Mouse (Mus musculus) CH12.LX (cell line): ENCODE measurements around the gene Gpr146. TPM values are rescaled to one million over a fixed set of nuclear protein-coding genes. Genes with fewer than 3 reads are reported as not detected.
"Not testable (repeated sequence)": the region's sequence is repeated elsewhere in the genome, so short reads cannot be mapped to it uniquely, and the experiment has no call there.

Experiments used
- DNase-seq: peaks from one replicate; pipeline ENCODE4 v3.0.0-alpha.2; 2013; ENCODE audit errors: extremely low read depth
- H3K27ac ChIP-seq: 2 replicates; pipeline ENCODE4 v1.5.1; 2012; ENCODE audit warnings: low read depth, mild to moderate bottlenecking, control low read depth, moderate library complexity; ENCODE audit not compliant: insufficient read depth
- H3K27me3 ChIP-seq: replicated peaks from 2 replicates; pipeline ENCODE3; 2012; ENCODE audit warnings: inconsistent platforms
- H3K36me3 ChIP-seq, 2 experiments: replicated peaks in 1 of 2; 2 replicates each; pipeline versions ENCODE3 to v1.6.1; 2012; ENCODE audit warnings: inconsistent platforms in 1 of 2, low read length in 1 of 2, mild to moderate bottlenecking in 1 of 2, mixed read lengths in 1 of 2, moderate library complexity in 1 of 2; ENCODE audit not compliant: control insufficient read depth in 1 of 2, insufficient read depth in 1 of 2
- H3K4me1 ChIP-seq, 2 experiments: 2 replicates each; pipeline ENCODE4 v1.6.1; 2012; ENCODE audit warnings: inconsistent platforms in 1 of 2, moderate library complexity in 1 of 2; ENCODE audit not compliant: insufficient read depth in 2 of 2, control insufficient read depth in 1 of 2
- H3K4me2 ChIP-seq: 2 replicates; pipeline ENCODE4 v1.6.1; 2012; ENCODE audit warnings: low read depth, mild to moderate bottlenecking, control low read depth; ENCODE audit not compliant: poor library complexity, insufficient read depth, severe bottlenecking
- H3K4me3 ChIP-seq, 3 experiments: fragments of 150-350 bp in 1 of 3; sonication (generic) in 1 of 3; replicated peaks in 1 of 3; 2 replicates each; pipeline versions ENCODE3 to v1.5.1; 2011 to 2012; ENCODE audit warnings: low read depth in 2 of 3, low read length in 2 of 3, mild to moderate bottlenecking in 2 of 3, moderate library complexity in 2 of 3, control low read depth in 1 of 3, improper control_type of control experiment in 1 of 3, inconsistent platforms in 1 of 3, mixed read lengths in 1 of 3; ENCODE audit not compliant: poor library complexity in 1 of 3
- H3K79me2 ChIP-seq: replicated peaks from 2 replicates; pipeline ENCODE4 v1.6.1; 2012; ENCODE audit warnings: mild to moderate bottlenecking, moderate library complexity; ENCODE audit not compliant: control insufficient read depth, poor library complexity, insufficient read depth, severe bottlenecking; ENCODE audit errors: extremely low read depth
- H3K9ac ChIP-seq: 2 replicates; pipeline ENCODE4 v1.6.1; 2012; ENCODE audit warnings: low read depth, mild to moderate bottlenecking, control low read depth, moderate library complexity; ENCODE audit not compliant: insufficient read depth
- H3K9me3 ChIP-seq: replicated peaks from 2 replicates; pipeline ENCODE3; 2012; ENCODE audit warnings: low read length, inconsistent platforms, mixed read lengths
- E2F4 ChIP-seq: IDR thresholded peaks from 2 replicates; pipeline ENCODE4 v1.6.1; 2011; ENCODE audit warnings: low read depth, low read length, improper control_type of control experiment; ENCODE audit not compliant: insufficient replicate concordance
- ELF1 ChIP-seq: IDR thresholded peaks from 2 replicates; pipeline ENCODE4 v1.6.1; 2014; ENCODE audit warnings: low read depth, mild to moderate bottlenecking, inconsistent platforms, low read length, improper control_type of control experiment
- IRF4 ChIP-seq: IDR thresholded peaks from 2 replicates; pipeline ENCODE4 v1.6.1; 2014; ENCODE audit warnings: low read depth, mild to moderate bottlenecking, inconsistent platforms, low read length, improper control_type of control experiment
- MAFK ChIP-seq: IDR thresholded peaks from 2 replicates; pipeline ENCODE4 v1.6.1; 2011; ENCODE audit warnings: low read length, improper control_type of control experiment; ENCODE audit not compliant: insufficient replicate concordance
- MEF2A ChIP-seq: IDR thresholded peaks from 2 replicates; pipeline ENCODE4 v1.6.1; 2014; ENCODE audit warnings: low read depth, mild to moderate bottlenecking, inconsistent platforms, low read length, improper control_type of control experiment, borderline replicate concordance
- NELFE ChIP-seq: IDR thresholded peaks from 2 replicates; pipeline ENCODE4 v1.6.1; 2011; ENCODE audit warnings: low read depth, low read length, improper control_type of control experiment
- NRF1 ChIP-seq: IDR thresholded peaks from 2 replicates; pipeline ENCODE4 v1.6.1; 2014; ENCODE audit warnings: low read depth, mild to moderate bottlenecking, inconsistent platforms, low read length, improper control_type of control experiment, moderate library complexity
- TCF12 ChIP-seq: IDR thresholded peaks from 2 replicates; pipeline ENCODE4 v1.6.1; 2014; ENCODE audit warnings: low read depth, mild to moderate bottlenecking, inconsistent platforms, low read length, improper control_type of control experiment
- UBTF ChIP-seq: IDR thresholded peaks from 2 replicates; pipeline ENCODE4 v1.6.1; 2012; ENCODE audit warnings: low read depth, mild to moderate bottlenecking, inconsistent platforms, low read length, improper control_type of control experiment, moderate library complexity
- USF1 ChIP-seq: IDR thresholded peaks from 2 replicates; pipeline ENCODE4 v1.6.1; 2014; ENCODE audit warnings: low read depth, mild to moderate bottlenecking, inconsistent platforms, low read length, improper control_type of control experiment
- dilution Hi-C: fragments of 300-500 bp; cut with MboI; formaldehyde crosslinking; loops from 2 replicates; pipeline ENCODE4 v1.14.3; 2020; ENCODE audit warnings: low sequenced_read_pairs; ENCODE audit not compliant: extremely low pct_unique_long_range_greater_than_20kb, extremely low pct_ligation_motif_present
- in situ Hi-C: fragments of 300-500 bp; cut with MboI; formaldehyde crosslinking; loops from 3 replicates; pipeline ENCODE4 v1.14.3; 2019; ENCODE audit warnings: low sequenced_read_pairs, low pct_ligation_motif_present, low pct_unique_long_range_greater_than_20kb, mixed read lengths
- polyA plus RNA-seq: library from polyadenylated mRNA; unstranded; fragments of >175 nt; gene quantifications from 2 replicates; pipeline ENCODE4 v1.2.1, GENCODE M21; 2012; ENCODE audit warnings: low read depth; ENCODE audit not compliant: insufficient read length
- total RNA-seq, 2 experiments: library from RNA; depleted of rRNA; stranded (reverse); fragments of 300-350 nt in 1 of 2; fragments of >200 nt in 1 of 2; gene quantifications; 2 replicates each; pipeline ENCODE4 v1.2.3; 2012 to 2014

Gene Gpr146
- total and polyA plus RNA-seq, 3 experiments = 0.13 TPM; not detected in 2

DNA sequence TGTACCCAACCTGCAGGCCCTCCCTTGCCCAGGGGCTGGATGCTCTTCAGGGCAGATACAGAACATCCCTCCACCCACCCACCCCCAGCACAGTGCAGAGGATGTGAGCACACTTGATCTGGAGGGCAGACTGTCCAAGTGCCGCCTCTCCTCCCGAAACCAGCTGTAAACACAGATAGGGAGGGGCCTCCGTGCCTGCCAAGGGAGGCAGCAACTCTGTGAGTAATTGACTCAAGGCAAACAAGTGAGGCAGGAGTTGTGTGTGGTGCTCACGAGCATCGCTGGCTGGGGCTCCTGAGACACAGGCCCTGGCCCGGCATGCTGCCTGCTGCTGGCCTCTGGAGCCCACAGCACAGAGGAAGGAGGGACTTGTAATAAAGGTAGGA, 12.2 kb downstream of the Gpr146 start:
- H3K4me2 ChIP-seq = no peak overlapping the region
- dilution Hi-C loops (no loop called here), in situ Hi-C loops (no loop called here)
- H3K36me3 ChIP-seq = peaks cover 0 to 64% of the 10 kb centered on the region in 2 experiments
- no peak overlapping the region for H3K4me3 ChIP-seq
- no peaks in the 10 kb centered on the region for H3K79me2 ChIP-seq
- DNase-seq = no peak
- H3K9ac ChIP-seq = no peak overlapping the region
- peaks cover 7 to 41% of the 10 kb centered on the region in 2 experiments; a peak in 3 of 4 replicates for H3K4me1 ChIP-seq
- H3K9me3 ChIP-seq = no peaks in the 10 kb centered on the region
- H3K27ac ChIP-seq = no peak overlapping the region
- TF ChIP-seq MAFK = no peak
- TF ChIP-seq IRF4 = no peak
- TF ChIP-seq ELF1 = no peak
- no peak for TF ChIP-seq USF1
- no peak for TF ChIP-seq MEF2A
- TF ChIP-seq UBTF = no peak
- no peaks in the 10 kb centered on the region for H3K27me3 ChIP-seq

GRCm38 (mm10) chr5:139390324-139391119, 13.0 kb downstream of the Gpr146 start:
- H3K4me3 ChIP-seq, H3K27ac ChIP-seq, H3K9me3 ChIP-seq, H3K4me2 ChIP-seq, DNase-seq, H3K79me2 ChIP-seq, dilution Hi-C loops, in situ Hi-C loops, H3K9ac ChIP-seq, H3K27me3 ChIP-seq: not testable (repeated sequence)
- Histone ChIP-seq H3K36me3 (peaks cover 0 to 57% of the 10 kb centered on the region in 2 experiments), H3K4me1 (peaks cover 9 to 44% of the 10 kb centered on the region in 2 experiments; a peak in 3 of 4 replicates)

DNA sequence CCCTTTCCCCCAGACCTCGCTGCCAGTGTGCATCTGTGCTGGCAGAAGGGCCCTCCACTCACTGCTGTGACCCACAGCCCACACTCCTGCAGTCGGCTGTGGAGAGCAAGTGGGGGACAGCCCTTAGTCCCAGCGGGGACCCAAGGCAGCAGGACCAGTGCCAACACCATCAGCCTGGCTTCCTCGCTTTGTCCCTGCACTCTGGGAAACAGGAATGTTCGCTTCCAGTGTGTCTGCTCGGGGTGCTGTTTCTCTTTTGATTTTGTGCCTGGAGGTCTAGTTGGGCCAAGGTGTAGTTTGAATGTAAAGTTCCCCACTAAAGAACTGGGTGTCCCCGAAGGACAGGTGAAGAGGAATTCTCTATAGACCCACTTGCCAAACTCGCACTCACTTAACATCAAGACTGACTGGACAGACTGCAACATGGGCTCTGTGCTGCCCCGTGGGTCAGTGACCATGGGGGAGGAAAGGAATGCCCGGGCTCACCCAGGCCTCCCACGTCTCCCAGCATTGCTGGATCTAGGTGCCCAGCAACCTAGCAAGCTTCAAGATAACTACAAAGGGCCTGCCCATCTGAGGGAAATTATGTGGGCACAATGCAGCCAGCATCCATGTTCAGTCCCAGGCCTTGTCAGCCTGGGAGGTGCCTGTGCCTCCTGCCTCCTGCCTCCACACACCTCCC, 14.0 kb downstream of the Gpr146 start:
- dilution Hi-C loops = no loop called here
- Histone ChIP-seq H3K27me3 (no peaks in the 10 kb centered on the region), H3K4me3 (no peak overlapping the region), H3K4me2 (no peak overlapping the region), H3K9ac (no peak overlapping the region), H3K36me3 (peaks cover 0 to 48% of the 10 kb centered on the region in 2 experiments)
- in situ Hi-C loops = no loop called here
- no peak for DNase-seq
- TF ChIP-seq NRF1 = no peak
- TF ChIP-seq ELF1 = no peak
- no peak for TF ChIP-seq NELFE
- no peak for TF ChIP-seq TCF12
- no peak for TF ChIP-seq MAFK
- TF ChIP-seq E2F4 = no peak
- TF ChIP-seq, all 38 proteins: peak for 0
- no peak overlapping the region for H3K27ac ChIP-seq
- peaks cover 10 to 53% of the 10 kb centered on the region in 2 experiments; a peak in 3 of 4 replicates for H3K4me1 ChIP-seq
- no peaks in the 10 kb centered on the region for H3K79me2 ChIP-seq
- no peaks in the 10 kb centered on the region for H3K9me3 ChIP-seq
